Mouse (Mus musculus): ENCODE measurements around the gene Bak1.
A peak's percentile ranks its signal among the peaks of the same experiment; 100 is the strongest.

The Bak1 gene

DNA sequence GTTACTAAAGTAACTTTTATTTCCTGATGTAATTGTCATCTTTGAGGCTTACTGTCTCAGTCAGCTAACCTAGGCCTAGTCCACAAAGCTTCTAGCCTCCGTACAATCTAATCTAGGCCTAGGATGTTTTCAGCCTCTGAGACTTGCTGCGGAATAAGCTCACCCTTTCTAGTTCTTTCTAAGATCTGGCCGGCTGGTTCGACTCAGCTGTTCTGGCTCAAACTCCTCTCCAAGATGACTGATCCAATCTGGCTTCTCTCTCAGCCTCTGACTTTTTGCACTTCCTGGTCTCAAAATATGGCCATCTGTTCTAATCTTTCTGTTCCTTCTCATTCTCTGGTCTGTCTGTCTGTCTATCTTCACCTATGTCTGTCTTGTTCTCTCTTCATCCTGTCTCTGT, 45.4 kb downstream of the Bak1 start:
- DNase-seq (ENCODE audit: low read depth, low spot score) = no peak

DNA sequence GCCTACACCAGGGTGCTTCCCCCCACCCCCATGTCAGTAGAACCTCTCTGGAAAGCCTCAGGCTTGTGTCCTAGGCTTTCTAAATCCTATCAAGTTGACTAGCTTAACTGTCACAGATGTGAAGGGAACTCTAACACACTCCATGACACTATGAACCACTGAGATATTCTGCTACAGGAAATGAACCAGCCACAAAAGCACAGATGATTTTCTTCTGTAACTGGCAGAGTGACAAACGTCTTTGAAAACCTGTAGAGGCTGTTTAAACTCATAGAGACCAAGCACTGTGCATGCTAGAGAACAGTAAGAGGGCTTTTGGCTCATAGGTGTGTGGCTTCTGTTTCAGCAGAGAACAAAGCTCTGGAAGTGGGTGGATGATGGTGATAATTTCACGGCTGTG, 47.8 kb downstream of the Bak1 start:
- peak; percentile 74 for DNase-seq (ENCODE audit: low read depth, low spot score)

DNA sequence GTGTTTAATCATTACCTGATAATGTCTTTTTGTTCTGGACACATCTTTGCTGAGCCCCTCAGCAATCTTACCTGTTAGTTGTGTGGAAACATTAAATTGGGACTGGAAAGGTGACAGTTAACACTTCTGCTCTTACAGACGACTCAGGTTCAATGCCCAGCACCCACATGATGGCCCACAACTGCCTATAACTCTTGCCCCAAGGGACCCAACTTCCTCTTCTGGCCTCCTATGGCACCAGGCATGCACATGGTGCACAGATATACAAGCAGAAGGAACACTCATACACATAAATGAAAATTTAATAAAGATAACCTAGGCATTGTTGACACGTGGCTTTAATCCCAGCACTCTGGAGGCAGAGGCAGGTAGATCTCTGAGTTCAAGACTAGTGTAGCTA, 49.4 kb downstream of the Bak1 start:
- DNase-seq (ENCODE audit: low read depth, low spot score) = no peak

DNA sequence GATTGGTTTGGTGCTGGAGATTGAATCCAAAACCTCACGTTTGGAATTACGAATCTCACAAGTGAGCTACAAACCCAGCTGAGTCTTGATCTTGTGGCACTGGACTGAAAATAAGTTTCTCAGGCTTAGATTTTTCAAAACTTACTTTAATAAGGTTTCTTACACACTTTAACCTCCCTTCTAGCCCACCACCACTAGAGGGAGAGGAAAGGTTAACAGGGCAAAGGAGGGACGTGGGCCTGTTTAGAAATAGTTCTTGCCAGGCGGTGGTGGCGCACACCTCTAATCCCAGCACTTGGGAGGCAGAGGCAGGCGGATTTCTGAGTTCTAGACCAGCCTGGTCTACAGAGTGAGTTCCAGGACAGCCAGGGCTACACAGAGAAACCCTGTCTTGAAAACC, 51.5 kb downstream of the Bak1 start:
- DNase-seq (ENCODE audit: low read depth, low spot score) = peak; percentile 37

DNA sequence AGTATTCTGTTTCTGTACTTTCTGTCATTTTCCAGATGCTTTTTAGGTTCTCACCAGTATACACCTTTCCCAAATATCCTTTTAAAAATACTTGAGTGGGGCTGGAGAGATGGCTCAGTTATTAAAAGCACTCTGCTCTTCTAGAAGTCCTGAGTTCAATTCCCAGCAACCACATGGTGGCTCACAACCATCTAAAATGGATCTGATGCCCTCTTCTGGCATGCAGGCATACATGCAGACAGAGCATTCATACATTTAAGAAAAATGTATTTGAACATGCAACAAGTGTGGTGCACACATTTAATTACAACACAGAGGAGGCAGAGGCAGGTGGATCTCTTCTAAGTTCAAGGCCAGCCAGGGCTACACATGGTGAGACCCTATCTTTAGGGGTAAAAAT, 53.4 kb downstream of the Bak1 start:
- DNase-seq (ENCODE audit: low read depth, low spot score) = peak; percentile 21

DNA sequence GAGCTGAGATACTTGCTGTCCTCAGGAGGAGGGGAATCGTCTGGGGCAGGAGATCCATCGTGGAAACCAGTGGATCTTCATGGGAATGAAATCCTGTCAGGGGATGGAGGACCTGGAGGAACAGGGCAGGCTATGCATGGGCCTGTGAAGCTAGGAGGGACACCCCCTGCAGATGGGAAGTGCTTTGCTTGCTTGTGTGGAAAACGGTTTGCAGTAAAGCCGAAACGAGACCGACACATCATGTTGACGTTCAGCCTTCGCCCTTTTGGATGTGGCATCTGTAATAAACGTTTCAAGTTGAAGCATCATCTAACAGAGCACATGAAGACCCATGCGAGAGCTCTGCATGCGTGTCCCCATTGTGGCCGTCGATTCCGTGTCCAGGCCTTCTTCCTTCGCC, 54.3 kb downstream of the Bak1 start:
- no peak for DNase-seq (ENCODE audit: low read depth, low spot score)

DNA sequence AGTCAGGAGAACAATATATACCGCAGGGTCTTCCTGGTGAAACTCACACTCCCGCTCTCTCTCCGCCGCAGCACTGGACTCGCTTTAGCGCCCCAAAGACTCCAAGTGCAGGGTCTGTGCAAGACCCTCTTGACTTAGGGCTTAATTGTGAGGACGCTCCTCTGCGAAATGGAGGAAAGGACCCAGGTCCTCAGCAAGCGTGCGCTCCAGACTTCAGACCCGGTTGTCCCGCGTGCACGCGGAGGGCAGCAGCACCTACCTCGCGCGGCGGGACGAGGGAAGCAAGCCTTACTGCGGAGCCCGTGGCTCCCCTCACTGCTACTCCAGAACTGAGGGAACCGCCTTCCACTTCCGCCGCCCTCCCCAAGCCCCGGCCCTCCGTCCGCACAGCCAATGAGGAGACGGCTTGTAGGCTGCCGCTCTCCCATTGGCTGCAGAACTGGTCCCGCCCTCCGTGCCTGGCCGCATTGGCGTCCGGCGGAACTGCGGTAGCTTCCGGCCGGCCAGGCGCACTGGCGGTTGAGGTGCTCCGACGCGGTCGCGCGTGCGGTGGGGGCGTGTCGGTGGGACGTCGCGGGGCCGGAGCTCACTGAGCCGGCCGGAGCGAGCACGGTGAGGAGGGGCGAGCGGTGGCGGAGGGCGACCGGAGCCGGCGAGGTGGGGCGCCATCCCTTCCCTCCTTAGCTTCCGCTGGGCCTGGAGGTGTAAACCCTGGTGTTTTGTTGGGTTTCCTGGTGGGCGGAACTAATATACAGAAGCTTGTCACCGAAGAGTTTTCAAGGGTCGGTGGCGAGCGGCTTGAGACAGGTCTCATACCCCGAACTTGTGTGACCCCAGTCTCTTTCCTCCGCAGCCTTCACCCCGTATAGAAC, 55.9 kb downstream of the Bak1 start, which contains the start of gene Zbtb9:
Gene Zbtb9 (plus strand): TSS at position 465 of the 872 bp plus-strand sequence.
- DNase-seq (ENCODE audit: low read depth, low spot score) = peak; percentile 97

DNA sequence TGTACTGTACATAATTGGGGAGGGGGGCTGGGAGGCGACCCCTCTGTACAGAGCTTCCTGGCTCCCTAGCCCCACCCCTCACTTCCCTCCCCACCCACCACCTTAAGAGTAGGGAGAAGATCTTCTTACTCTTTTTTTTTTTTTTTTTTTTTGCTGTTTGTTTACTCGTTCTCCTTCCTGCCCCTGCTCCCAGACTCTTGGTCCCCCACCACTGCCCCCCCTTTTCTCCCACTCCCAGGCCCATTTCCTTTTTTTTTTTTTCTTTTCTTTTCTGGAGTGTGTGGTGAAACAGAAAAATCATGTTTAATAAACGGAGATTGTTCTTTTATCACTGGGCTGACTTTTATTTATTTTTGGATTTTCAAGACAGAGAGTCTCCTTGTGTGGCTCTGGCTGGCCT, 56.7 kb downstream of the Bak1 start:
- DNase-seq (ENCODE audit: low read depth, low spot score) = no peak

DNA sequence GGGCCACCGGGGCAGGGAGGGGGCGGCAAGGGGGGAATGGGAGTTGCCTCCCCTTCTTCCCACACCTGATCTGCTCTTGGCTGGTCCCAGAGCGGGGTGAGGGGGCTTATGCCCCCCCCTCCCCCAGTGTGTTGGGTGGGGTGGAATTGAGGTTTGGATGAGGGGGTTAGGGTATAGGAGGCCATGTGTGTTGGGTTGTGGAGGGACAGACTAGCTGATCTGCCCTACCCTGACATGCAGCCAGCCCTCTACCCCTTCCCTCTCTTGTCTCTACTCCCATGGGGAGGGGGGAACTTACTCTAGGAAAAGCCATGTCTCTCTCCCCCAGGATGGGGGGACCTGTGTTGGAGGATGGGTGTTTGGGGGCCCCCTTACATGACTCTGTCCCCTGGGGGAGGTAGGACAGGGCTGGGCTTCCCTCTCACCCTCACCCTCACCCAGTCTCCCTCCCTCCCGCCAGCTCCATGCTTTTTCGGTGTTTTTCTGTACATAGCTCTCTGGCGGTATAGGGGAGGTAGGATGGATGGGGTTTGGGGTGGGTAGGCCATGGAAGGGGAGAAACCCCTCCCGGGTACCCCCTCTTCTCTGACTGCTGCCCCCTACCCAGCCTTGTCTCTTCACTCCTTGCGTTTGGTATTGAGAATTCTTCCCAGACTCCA, 57.4 kb downstream of the Bak1 start:
- DNase-seq (ENCODE audit: low read depth, low spot score) = no peak

DNA sequence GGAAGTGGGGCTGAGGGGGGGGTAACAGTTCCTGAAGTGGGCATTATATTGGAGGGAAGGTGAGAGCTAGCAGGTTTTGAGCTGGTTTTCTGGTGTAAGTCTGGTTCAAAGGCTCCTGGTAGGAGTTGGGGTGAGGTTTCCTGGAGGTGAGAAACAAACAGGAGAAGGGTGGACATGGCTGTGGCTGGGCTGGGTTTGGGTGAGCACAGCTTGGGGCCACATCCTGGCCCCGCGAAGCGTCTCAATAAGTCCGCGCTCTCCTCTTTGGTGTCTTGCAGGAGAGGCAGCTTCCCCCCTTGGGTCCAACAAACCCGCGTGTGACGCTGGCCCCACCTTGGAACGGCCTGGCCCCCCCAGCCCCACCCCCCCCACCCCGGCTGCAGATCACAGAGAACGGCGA, 58.6 kb downstream of the Bak1 start:
- DNase-seq (ENCODE audit: low read depth, low spot score) = no peak
